ENCODE assay signal across 10 mouse cellular contexts in genomic region chr5:140619151-140619771, GRCm38 (mm10). TPM values are rescaled to one million over a fixed set of nuclear protein-coding genes. Genes with fewer than 3 reads are reported as not detected.
DNase-seq lines count a peak whose midpoint lies in the region; ATAC-seq and TF ChIP-seq lines count a peak whose summit lies in the region.
"Had no signal": no experiment of that assay in that cellular context is flagged by ENCODE, and none has a peak within 500 bp of the region (broad histone marks: within the 10 kb centered on the region; RNA-seq: fewer than 3 reads in every experiment).

No protein-coding gene starts in this region.

- H3K27me3 ChIP-seq in heart, embryonic 11.5 days (ENCODE audit: control insufficient read depth, insufficient read depth, low read length), result no peaks in the 10 kb centered on the region
- H3K27me3 ChIP-seq in limb, embryonic 14.5 days (ENCODE audit: control insufficient read depth, insufficient read depth, low read length), result no peaks in the 10 kb centered on the region
- no peaks in the 10 kb centered on the region for H3K27me3 ChIP-seq in testis, adult 2 months (ENCODE audit: control insufficient read depth, insufficient read depth, low read length)
- H3K27me3 ChIP-seq: liver, embryonic 15.5 days had no signal

- peak; percentile 92 for TF ChIP-seq CTCF in brain, embryonic 14.5 days (IDR thresholded peaks at IDR 0.05; ENCODE audit: borderline replicate concordance, extremely low read depth, insufficient read depth, insufficient read length)
- TF ChIP-seq CTCF in testis, adult 2 months (IDR thresholded peaks at IDR 0.05; ENCODE audit: control insufficient read depth, insufficient read depth, insufficient replicate concordance, low read depth, low read length), result peak; percentile 71; the same call in 1 of the 2 replicates

- no peak for ATAC-seq in heart, embryonic 11.5 days (replicated peaks; ENCODE audit: insufficient number of reproducible peaks, low FRiP score, low TSS enrichment)
- ATAC-seq in limb, embryonic 14.5 days (ENCODE audit: low FRiP score, low read depth), result peak; percentile 36; the same call in 1 of the 2 replicates

- peak; percentile 76 to 90 for DNase-seq in heart, adult 18-20 months
- DNase-seq in brain, embryonic 14.5 days (ENCODE audit: low read depth), result peak; percentile 88
- DNase-seq in frontal cortex, postnatal 10 days (ENCODE audit: low spot score in 2 of 2), result peak; percentile 67 to 75
- peak; percentile 51 for DNase-seq in kidney, adult 11 months
- DNase-seq in limb, embryonic 14.5 days (ENCODE audit: low spot score), result peak; percentile 69
- peak; percentile 91 for DNase-seq in naive thymus-derived CD4-positive, alpha-beta T cell, adult 2 months (ENCODE audit: low read depth)

- WGBS in heart, embryonic 11.5 days (ENCODE audit: insufficient replicate concordance), result 30% methylated on average over 6 of the region's 6 CpGs
- WGBS in limb, embryonic 14.5 days, result 21% methylated on average over 6 of the region's 6 CpGs

- 0 out of 2 replicates have a peak, but pooled peaks cover 2% of the 10 kb centered on the region for H3K4me1 ChIP-seq in heart, embryonic 11.5 days (ENCODE audit: control insufficient read depth, insufficient read depth, low read length)
- no peaks in the 10 kb centered on the region; the same call in 1 of the 2 replicates for H3K4me1 ChIP-seq in limb, embryonic 14.5 days (ENCODE audit: control insufficient read depth, insufficient read depth, low read length)
- no peaks in the 10 kb centered on the region for H3K4me1 ChIP-seq in testis, adult 2 months (ENCODE audit: control insufficient read depth, insufficient read depth, low read length)

- H3K27ac ChIP-seq in heart, embryonic 11.5 days (ENCODE audit: low read depth, low read length), result no peak overlapping the region
- no peak overlapping the region for H3K27ac ChIP-seq in limb, embryonic 14.5 days (replicated peaks; ENCODE audit: low read depth, low read length)
- no peak overlapping the region for H3K27ac ChIP-seq in testis, adult 2 months (ENCODE audit: control insufficient read depth, insufficient read depth, low read depth, low read length)

- H3K36me3 ChIP-seq in heart, embryonic 11.5 days (ENCODE audit: control insufficient read depth, insufficient read depth, low read length), result peaks cover 9% of the 10 kb centered on the region
- peaks cover 32% of the 10 kb centered on the region for H3K36me3 ChIP-seq in limb, embryonic 14.5 days (ENCODE audit: control insufficient read depth, insufficient read depth, low read length)
- H3K36me3 ChIP-seq in testis, adult 2 months (ENCODE audit: control insufficient read depth, insufficient read depth, low read length), result no peaks in the 10 kb centered on the region

- no peak overlapping the region for H3K4me3 ChIP-seq in heart, embryonic 11.5 days (ENCODE audit: low read depth, low read length)
- no peak overlapping the region for H3K4me3 ChIP-seq in limb, embryonic 14.5 days (replicated peaks; ENCODE audit: low read length)
- H3K4me3 ChIP-seq in testis, adult 2 months (ENCODE audit: control insufficient read depth, low read depth, low read length), result no peak overlapping the region
- H3K4me3 ChIP-seq: liver, embryonic 15.5 days had no signal

- TF ChIP-seq POLR2A in brain, embryonic 14.5 days (IDR thresholded peaks at IDR 0.05; ENCODE audit: borderline replicate concordance, extremely low read depth, insufficient read depth, insufficient read length, poor library complexity, severe bottlenecking), result no peak
- no peak for TF ChIP-seq POLR2A in limb, embryonic 14.5 days (IDR thresholded peaks at IDR 0.05; ENCODE audit: borderline replicate concordance, extremely low read depth, insufficient read depth, insufficient read length)
- no peak for TF ChIP-seq POLR2A in testis, adult 2 months (IDR thresholded peaks at IDR 0.05; ENCODE audit: control insufficient read depth, low read depth, low read length)

- no peak overlapping the region for H3K9ac ChIP-seq in heart, embryonic 11.5 days (ENCODE audit: low read depth, low read length)
- no peak overlapping the region for H3K9ac ChIP-seq in limb, embryonic 14.5 days (ENCODE audit: low read depth, low read length, severe bottlenecking)
- H3K9ac ChIP-seq: liver, embryonic 15.5 days had no signal

- H3K9me3 ChIP-seq in heart, embryonic 11.5 days (replicated peaks; ENCODE audit: control insufficient read depth, low read length), result no peaks in the 10 kb centered on the region
- no peaks in the 10 kb centered on the region for H3K9me3 ChIP-seq in limb, embryonic 14.5 days (ENCODE audit: control insufficient read depth, low read length)
- H3K9me3 ChIP-seq: liver, embryonic 15.5 days had no signal

- H3K4me2 ChIP-seq in heart, embryonic 11.5 days, result no peak overlapping the region
- no peak overlapping the region for H3K4me2 ChIP-seq in limb, embryonic 14.5 days (replicated peaks; ENCODE audit: low read depth, low read length, severe bottlenecking)
- H3K4me2 ChIP-seq: liver, embryonic 15.5 days had no signal

RNA-seq across cellular contexts. Expression of gene Lfng, which starts 12.1 kb away (rescaled TPM):
- 1 to 10 TPM; 6.7 to 9.9 TPM for total RNA-seq in heart, adult 18-20 months (2021)
- polyA plus RNA-seq in heart, embryonic 11.5 days (2014; fragmentation: Nextera tagmentation; extraction: Ambion mirVana), result 2.8 and 3.3 TPM in 2 replicates
- polyA plus RNA-seq in brain, embryonic 14.5 days (2012; rRNA removed), result 55.8 and 73.4 TPM in 2 replicates
- polyA plus RNA-seq in limb, embryonic 14.5 days (2012; rRNA removed), result 38.9 and 48.2 TPM in 2 replicates
- 19.2 and 21.4 TPM in 2 replicates for polyA plus RNA-seq in limb, embryonic 14.5 days (2014; fragmentation: Nextera tagmentation; extraction: Ambion mirVana)
- 1.4 TPM in 2 replicates for polyA plus RNA-seq in testis, adult 2 months (2012; rRNA removed)

RNA-seq across cellular contexts. Expression of gene Ttyh3, which starts 29.6 kb away (rescaled TPM):
- 1 to 10 TPM; 7.6 to 7.7 TPM for total RNA-seq in heart, adult 18-20 months (2021)
- 26.7 and 28.8 TPM in 2 replicates for polyA plus RNA-seq in heart, embryonic 11.5 days (2014; fragmentation: Nextera tagmentation; extraction: Ambion mirVana)
- 164 and 280 TPM in 2 replicates for polyA plus RNA-seq in brain, embryonic 14.5 days (2012; rRNA removed)
- 118 and 180 TPM in 2 replicates for polyA plus RNA-seq in limb, embryonic 14.5 days (2012; rRNA removed)
- polyA plus RNA-seq in limb, embryonic 14.5 days (2014; fragmentation: Nextera tagmentation; extraction: Ambion mirVana), result 57.5 and 66.3 TPM in 2 replicates
- 16.2 and 18.3 TPM in 2 replicates for polyA plus RNA-seq in testis, adult 2 months (2012; rRNA removed)

RNA-seq across cellular contexts. Expression of gene Grifin, which starts 54.4 kb away (rescaled TPM):
- total RNA-seq in heart, adult 18-20 months (2021), result not detected
- 0.74 TPM in 1 of 2 replicates, not detected in the other for polyA plus RNA-seq in heart, embryonic 11.5 days (2014; fragmentation: Nextera tagmentation; extraction: Ambion mirVana)
- 0.26 and 0.32 TPM in 2 replicates for polyA plus RNA-seq in brain, embryonic 14.5 days (2012; rRNA removed)
- polyA plus RNA-seq in limb, embryonic 14.5 days (2012; rRNA removed), result 0.18 and 0.19 TPM in 2 replicates
- not detected in 2 replicates for polyA plus RNA-seq in limb, embryonic 14.5 days (2014; fragmentation: Nextera tagmentation; extraction: Ambion mirVana)
- polyA plus RNA-seq in testis, adult 2 months (2012; rRNA removed), result not detected in 2 replicates
- total RNA-seq: adrenal gland, postnatal 4 days had no signal
